Mouse (Mus musculus) embryonic fibroblast, embryonic 13.5 days (primary cell): ENCODE data around the gene Slain2. TPM values are rescaled to one million over a fixed set of nuclear protein-coding genes. Genes with fewer than 3 reads are reported as not detected.

ENCODE experiments used
- H3K27ac ChIP-seq: 2 replicates; pipeline ENCODE4 v1.5.1; 2012; ENCODE audit warnings: low read length, control low read depth, inconsistent platforms; ENCODE audit not compliant: insufficient read depth
- H3K4me1 ChIP-seq: 2 replicates; pipeline ENCODE4 v1.6.1; 2011; ENCODE audit warnings: low read length; ENCODE audit not compliant: control insufficient read depth, insufficient read depth
- H3K4me3 ChIP-seq: 2 replicates; pipeline ENCODE4 v1.5.1; 2011; ENCODE audit warnings: mild to moderate bottlenecking, control low read depth, low read length; ENCODE audit not compliant: insufficient read depth
- CTCF ChIP-seq: IDR thresholded peaks from 2 replicates; pipeline ENCODE4 v1.5.1; 2011; ENCODE audit warnings: mild to moderate bottlenecking, control low read depth, low read length, moderate library complexity, borderline replicate concordance; ENCODE audit not compliant: insufficient read depth
- POLR2A ChIP-seq: IDR thresholded peaks from 2 replicates; pipeline ENCODE4 v1.6.1; 2011; ENCODE audit warnings: low read depth, mild to moderate bottlenecking, control low read depth, low read length, moderate library complexity
- polyA plus RNA-seq: library from polyadenylated mRNA; stranded (reverse); fragments of >200 nt; gene quantifications from 2 replicates; pipeline ENCODE4 v1.2.4, GENCODE M21; 2011; ENCODE audit warnings: low read depth; ENCODE audit not compliant: missing spikeins, insufficient read length

Gene Slain2
- polyA plus RNA-seq, 1 experiment, result 62.0 TPM

DNA sequence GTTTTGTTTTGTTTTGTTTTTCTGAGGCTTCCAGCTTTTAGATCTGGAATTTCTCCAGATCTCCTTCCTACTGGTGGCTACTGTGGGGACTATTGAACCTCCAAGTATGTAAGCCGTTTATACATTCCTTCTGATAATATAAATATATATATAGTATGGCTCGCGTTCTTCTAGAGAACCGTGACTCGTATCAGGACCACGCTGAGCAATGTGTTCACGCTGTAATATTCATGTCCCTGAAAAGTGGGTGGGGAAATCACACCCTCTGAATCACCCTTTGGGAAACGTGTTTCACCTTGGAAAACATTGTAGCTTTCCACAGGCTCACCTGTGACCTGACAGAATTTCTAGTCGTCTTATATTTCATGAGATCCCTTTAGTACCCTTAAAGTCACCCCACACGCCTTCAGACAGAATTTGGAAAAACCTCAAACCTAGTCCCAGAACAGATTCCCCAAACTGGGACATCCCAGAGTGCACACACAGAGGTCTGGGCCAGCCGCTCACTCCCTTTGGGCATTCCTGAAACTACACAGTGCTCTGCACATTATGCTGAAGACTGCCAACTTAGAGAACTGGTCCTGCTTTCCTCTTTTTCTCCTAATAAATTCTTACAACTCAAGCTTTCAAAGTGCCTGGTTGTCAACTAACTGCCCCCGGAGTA, 32.2 kb upstream of the Slain2 start:
- Histone ChIP-seq H3K27ac (no peak overlapping the region), H3K4me3 (no peak overlapping the region), H3K4me1 (no peaks in the 10 kb centered on the region)
- no peak for TF ChIP-seq POLR2A
- no peak for TF ChIP-seq CTCF

DNA sequence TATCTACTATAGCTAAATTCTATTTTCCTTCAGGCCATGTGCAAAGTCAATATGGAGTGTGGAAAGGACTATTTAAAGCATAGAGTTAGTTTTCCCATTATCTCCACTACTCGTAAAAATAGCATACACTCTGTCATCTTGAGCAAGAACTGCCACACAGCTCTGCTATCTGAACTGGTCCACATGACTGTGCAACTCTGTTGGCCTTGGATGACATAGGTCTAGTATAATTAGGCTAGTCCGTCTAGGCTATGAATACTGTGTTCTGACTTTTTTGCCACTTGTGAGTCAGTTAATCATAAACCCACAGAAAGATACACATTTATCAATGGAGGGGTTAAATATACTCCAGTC, 31.7 kb upstream of the Slain2 start:
- no peak overlapping the region for H3K27ac ChIP-seq
- no peaks in the 10 kb centered on the region for H3K4me1 ChIP-seq
- TF ChIP-seq POLR2A (no peak), CTCF (no peak)
- no peak overlapping the region for H3K4me3 ChIP-seq

DNA sequence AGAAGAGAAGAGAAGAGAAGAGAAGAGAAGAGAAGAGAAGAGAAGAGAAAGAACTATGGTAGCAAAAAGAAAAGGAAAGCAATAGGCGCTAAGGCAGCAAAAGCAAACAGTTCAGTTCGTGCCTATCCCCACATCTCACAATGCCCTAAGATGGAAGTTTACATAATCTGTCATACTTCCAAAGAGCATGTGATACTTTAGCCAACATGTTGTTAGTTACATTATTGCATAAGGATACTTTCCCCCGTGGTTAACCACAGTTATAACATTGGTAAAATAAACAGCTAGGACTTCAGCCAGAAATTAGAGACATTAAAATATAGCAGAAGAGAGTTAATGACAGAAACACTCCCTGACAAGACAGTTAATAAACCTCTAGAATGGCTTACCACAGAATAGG, 30.4 kb upstream of the Slain2 start:
- no peak overlapping the region for H3K4me3 ChIP-seq
- no peak overlapping the region for H3K27ac ChIP-seq
- no peaks in the 10 kb centered on the region for H3K4me1 ChIP-seq
- TF ChIP-seq POLR2A, result no peak
- TF ChIP-seq CTCF, result no peak

DNA sequence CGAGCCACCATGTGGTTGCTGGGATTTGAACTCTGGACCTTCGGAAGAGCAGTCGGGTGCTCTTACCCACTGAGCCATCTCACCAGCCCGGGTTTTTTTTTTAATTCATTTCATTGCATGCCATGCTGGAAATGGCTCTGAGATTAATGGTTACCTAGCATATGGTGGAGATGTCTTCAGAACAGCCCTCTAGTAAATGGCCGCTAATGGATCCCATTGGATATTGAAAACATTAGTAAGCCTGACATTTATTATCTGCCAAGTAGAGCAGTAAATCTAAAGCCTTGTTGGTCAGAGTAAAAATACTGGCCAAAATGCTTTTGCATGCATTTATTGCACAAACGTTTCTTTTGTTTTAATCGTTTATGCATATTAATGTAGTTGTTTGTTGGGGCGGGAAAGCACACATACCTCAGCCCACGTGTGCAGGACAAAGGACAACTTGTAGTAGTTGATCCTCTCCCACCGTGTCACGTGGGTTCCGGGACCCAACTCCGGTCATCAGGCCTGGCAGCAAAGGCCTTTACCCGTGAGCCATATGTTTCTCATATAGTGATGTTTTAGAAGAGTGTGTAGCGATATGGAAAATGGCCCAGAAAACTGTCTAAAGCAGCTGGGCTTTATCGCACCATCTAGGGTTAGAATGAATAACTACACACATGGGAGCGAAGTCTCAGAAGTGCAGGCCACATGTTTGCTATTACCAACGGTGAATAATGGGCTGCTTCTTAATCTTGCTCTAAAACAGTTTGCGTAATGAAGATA, 27.5 kb upstream of the Slain2 start:
- Histone ChIP-seq H3K4me1 (no peaks in the 10 kb centered on the region), H3K4me3 (no peak overlapping the region), H3K27ac (no peak overlapping the region)
- TF ChIP-seq POLR2A (no peak), CTCF (no peak)

DNA sequence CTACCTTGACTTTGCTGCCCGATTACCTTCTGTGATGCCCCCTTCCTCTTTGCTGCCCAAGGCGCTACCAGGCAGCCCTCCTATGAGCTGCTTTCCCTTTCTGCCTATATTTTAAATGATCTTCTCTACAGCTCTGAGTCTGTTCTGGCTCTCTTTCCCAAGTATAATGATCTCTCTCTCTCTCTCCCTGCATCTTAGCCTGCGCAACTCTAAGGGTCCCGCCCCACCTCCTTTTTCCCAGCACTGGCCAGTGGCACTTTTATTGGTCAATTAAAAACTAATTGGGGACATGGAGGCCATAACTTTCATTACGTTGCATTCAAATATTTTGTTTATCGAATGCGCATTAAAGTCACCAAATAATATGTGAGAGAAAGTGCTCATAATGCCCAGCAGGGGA, 25.8 kb upstream of the Slain2 start:
- TF ChIP-seq CTCF, result no peak
- TF ChIP-seq POLR2A, result no peak
- no peak overlapping the region for H3K27ac ChIP-seq
- no peaks in the 10 kb centered on the region for H3K4me1 ChIP-seq
- H3K4me3 ChIP-seq, result no peak overlapping the region

DNA sequence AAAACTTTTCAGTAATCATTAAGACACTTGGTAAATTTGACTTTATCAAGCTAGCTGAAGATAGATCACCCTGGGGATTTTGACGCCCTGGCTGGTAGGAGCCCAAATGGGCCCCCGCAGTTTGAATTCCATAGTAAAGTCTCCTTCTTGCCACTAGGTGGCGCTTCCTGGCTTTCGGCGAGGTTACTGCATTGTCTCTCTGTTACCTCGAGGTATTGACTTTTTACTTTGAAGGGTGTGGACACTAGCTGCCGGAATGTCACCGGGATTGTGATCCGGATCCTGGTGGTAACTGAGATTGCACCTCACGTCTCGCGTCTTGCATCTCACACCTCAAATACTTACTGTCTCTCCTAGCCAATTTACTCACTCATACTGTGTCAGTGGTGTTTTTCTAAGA, 22.6 kb upstream of the Slain2 start:
- Histone ChIP-seq H3K4me3 (no peak overlapping the region), H3K27ac (no peak overlapping the region), H3K4me1 (no peaks in the 10 kb centered on the region)
- TF ChIP-seq CTCF (no peak), POLR2A (no peak)

DNA sequence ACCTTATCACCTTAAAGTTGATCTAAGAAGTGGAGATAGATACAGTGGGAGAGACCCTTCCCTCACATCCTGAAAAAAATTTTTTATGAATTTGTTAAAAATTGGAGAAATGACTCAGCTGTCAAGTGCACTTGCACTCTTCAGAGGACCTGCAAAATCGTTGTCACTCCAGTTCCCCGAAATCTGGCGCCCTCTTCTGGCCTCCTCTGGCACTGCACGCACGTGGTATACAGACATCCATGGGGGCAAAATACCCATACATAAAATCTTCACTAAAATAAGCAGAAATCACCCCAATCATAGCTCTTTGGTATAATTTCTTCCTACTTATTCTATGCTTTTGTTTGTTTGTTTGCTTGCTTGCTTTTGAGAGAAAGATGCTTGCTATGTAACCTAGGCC, 20.1 kb upstream of the Slain2 start:
- TF ChIP-seq POLR2A (no peak), CTCF (0 out of 2 replicates have a peak, but pooled peaks have one; percentile 24)
- Histone ChIP-seq H3K27ac (no peak overlapping the region), H3K4me1 (no peaks in the 10 kb centered on the region), H3K4me3 (no peak overlapping the region)

DNA sequence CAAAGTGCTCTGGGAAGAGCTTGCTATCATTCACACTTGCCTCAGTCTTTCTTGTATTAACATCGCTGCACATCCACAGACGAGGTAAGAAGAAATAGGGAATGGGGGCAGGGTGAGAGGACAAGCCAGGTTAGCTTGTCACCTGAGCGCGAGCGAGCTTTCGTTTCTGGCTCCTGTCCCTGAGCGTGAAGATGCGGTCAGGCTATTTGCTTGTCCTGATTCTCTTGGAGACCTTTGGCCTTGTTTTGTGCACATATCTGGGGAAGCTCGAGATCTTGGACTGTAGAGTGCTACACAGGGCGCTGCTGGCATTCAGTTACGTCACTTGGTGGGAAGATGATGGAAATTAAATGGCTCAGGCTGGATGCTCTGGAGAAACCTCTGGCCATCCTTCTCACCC, 18.8 kb upstream of the Slain2 start:
- H3K4me3 ChIP-seq, result no peak overlapping the region
- no peaks in the 10 kb centered on the region for H3K4me1 ChIP-seq
- TF ChIP-seq POLR2A, result no peak
- TF ChIP-seq CTCF, result no peak
- H3K27ac ChIP-seq, result no peak overlapping the region

DNA sequence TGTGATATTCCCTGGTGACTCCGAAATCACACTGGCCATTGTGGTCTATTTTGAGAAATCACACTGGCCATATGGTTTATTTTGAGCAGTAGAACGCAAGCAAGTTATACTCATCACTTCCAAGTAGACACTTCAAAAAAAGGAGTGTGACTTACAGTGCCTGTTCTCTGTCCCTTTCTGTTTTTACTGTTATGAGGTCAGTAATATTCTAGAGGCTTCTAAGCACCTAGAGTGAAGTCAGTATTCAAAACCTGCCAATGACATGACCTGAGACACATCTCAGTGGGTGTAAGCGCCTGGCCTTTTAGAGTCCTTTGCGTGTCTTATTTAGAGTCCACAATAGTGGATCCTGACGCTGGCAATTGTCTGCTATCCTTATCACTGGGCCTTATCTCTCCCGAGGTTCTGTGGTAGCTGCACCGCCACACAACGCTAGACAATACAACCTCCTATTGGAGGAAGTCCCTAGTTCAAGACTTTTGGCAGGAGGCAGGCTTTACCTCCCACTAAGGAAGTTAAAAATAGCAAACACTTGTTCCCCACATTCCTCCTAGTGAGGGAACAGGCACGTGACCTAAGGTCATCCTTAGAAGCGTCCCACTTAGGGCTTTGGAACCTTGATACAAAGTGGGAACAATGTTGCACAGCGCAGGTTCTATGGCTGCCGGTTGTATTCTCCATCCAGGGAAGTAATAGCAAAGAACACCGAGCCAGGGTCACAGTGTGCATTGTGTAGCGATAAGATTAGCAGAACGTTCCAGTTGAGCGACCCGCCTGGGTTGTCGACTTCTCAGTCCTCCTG, 17.4 kb upstream of the Slain2 start:
- H3K4me3 ChIP-seq, result no peak overlapping the region
- no peaks in the 10 kb centered on the region for H3K4me1 ChIP-seq
- no peak for TF ChIP-seq POLR2A
- no peak for TF ChIP-seq CTCF

DNA sequence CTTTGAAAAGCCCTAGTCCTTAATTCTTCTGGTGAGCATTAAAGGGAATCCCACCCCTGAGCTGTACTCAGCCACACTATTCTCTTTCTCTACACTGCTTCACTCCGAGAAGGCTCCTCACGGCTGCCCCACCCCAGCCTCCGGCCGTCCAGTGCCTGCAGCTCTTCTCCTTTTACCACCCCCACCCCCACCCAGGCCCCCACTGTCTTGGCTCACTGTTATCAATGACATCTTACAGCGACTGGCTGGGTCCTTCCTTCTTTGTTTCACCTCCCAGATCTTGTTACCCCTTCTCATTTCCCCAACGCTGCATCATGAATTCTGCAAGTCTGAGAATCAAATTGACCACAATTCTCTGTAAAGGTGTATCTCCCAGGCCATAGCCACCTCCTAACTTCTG, 16.1 kb upstream of the Slain2 start:
- H3K4me3 ChIP-seq, result no peak overlapping the region
- no peak for TF ChIP-seq POLR2A
- no peak for TF ChIP-seq CTCF
- H3K4me1 ChIP-seq, result no peaks in the 10 kb centered on the region; the same call in 1 of the 2 replicates
- H3K27ac ChIP-seq, result no peak overlapping the region

More for the DNA sequence above, 17.4 kb upstream of the Slain2 start:
- H3K27ac ChIP-seq, result no peak overlapping the region

DNA sequence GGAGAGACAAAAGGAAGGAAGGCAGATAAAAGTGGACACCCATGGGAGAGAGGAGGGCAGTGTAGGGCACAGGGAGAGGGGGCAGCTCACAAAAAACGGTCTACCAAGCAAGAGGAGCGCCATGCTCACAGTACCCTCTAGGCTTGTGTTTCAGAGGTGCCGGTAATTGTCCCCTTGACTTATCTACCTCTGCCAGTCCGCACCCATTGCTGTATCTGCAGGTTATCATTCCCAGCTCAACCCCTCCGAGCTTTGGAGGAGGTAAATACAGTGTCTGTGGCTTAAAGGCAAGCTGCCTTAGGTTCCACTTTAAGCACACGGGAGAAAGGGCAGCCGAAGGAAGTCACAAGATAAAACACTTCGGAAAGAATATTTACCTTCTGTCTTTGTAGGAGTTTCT, 14.8 kb upstream of the Slain2 start:
- H3K4me3 ChIP-seq, result no peak overlapping the region
- H3K4me1 ChIP-seq, result no peaks in the 10 kb centered on the region; the same call in 1 of the 2 replicates
- H3K27ac ChIP-seq, result no peak overlapping the region
- no peak for TF ChIP-seq CTCF
- no peak for TF ChIP-seq POLR2A
